ENCODE assay signal across 8 mouse cellular contexts in genomic region chr5:125389579-125390441, GRCm38 (mm10). TPM values are rescaled to one million over a fixed set of nuclear protein-coding genes. Genes with fewer than 3 reads are reported as not detected.
A peak's percentile ranks its signal among the peaks of the same experiment; 100 is the strongest.
DNase-seq lines count a peak whose midpoint lies in the region; ATAC-seq lines count a peak whose summit lies in the region.

TSS of gene Ubc (minus strand) at chr5:125390202.

- no peaks in the 10 kb centered on the region for H3K27me3 ChIP-seq in hindbrain, embryonic 13.5 days

- peak within 1 kb of the TSS; percentile 99 for H3K9ac ChIP-seq in hindbrain, embryonic 13.5 days

- WGBS in hindbrain, embryonic 13.5 days: 1% methylated on average over 60 of the region's 69 CpGs

- H3K4me2 ChIP-seq in hindbrain, embryonic 13.5 days: peak within 1 kb of the TSS; percentile 100

- DNase-seq in Muller cell, postnatal 12 days (ENCODE audit: inconsistent ontology term): peak; percentile 99
- DNase-seq in cerebellum, postnatal 10 days: peak; percentile 93 to 96
- DNase-seq in frontal cortex, postnatal 25 days (ENCODE audit: low spot score in 2 of 2): peak; percentile 62 to 73
- peak; percentile 84 to 90 for DNase-seq in layer of hippocampus, postnatal 25 days (ENCODE audit: extremely low spot score in 1 of 2, low spot score in 1 of 2)
- peak; percentile 94 for DNase-seq in lung, postnatal 25 days (ENCODE audit: low spot score)
- peak; percentile 85 for DNase-seq in retina, adult 2 months (ENCODE audit: low read depth, low spot score)
- DNase-seq in thymus, postnatal 25 days: peak; percentile 86

- H3K4me3 ChIP-seq in hindbrain, embryonic 13.5 days: peak within 1 kb of the TSS; percentile 100

- peak; percentile 46 for ATAC-seq in hindbrain, embryonic 13.5 days (ENCODE audit: low FRiP score)

- no peaks in the 10 kb centered on the region for H3K9me3 ChIP-seq in hindbrain, embryonic 13.5 days

- peaks cover 51% of the 10 kb centered on the region for H3K4me1 ChIP-seq in hindbrain, embryonic 13.5 days (replicated peaks)

- H3K36me3 ChIP-seq in hindbrain, embryonic 13.5 days: peaks cover 12% of the 10 kb centered on the region

- peak within 1 kb of the TSS; percentile 98 for H3K27ac ChIP-seq in hindbrain, embryonic 13.5 days

RNA-seq across cellular contexts. Expression of gene Ubc, which starts in this region (rescaled TPM):
- polyA plus RNA-seq in hindbrain, embryonic 13.5 days (2015; fragmentation: Nextera tagmentation; extraction: Ambion mirVana): 1,201 and 1,293 TPM in 2 replicates
- 100 to 1,000 TPM; 775 to 848 TPM for total RNA-seq in layer of hippocampus, postnatal 25 days (2021)

Comparison
In these comparisons a context has a peak if more than half of its experiments do, and no peak if none do; other contexts are left out.
1. Peak in every context shown above with its lines: DNase-seq, ATAC-seq, H3K4me3 ChIP-seq and H3K27ac ChIP-seq.